Mouse (Mus musculus) layer of hippocampus, adult 9-11 months (tissue): Measurements from ENCODE around the gene Nos1ap.

ENCODE experiments used
- DNase-seq: peaks from one replicate; pipeline ENCODE4 v3.0.0; 2022

The Nos1ap gene

GRCm38 (mm10) chr1:170589219-170590040, at the start of gene Nos1ap:
Gene Nos1ap, minus strand, starts transcription at chr1:170589861.
- peak; percentile 77 for DNase-seq

- DNase-seq, result no peak
Measured at GRCm38 (mm10) chr1:170638941-170639340, 49.3 kb upstream of the Nos1ap start.

DNA sequence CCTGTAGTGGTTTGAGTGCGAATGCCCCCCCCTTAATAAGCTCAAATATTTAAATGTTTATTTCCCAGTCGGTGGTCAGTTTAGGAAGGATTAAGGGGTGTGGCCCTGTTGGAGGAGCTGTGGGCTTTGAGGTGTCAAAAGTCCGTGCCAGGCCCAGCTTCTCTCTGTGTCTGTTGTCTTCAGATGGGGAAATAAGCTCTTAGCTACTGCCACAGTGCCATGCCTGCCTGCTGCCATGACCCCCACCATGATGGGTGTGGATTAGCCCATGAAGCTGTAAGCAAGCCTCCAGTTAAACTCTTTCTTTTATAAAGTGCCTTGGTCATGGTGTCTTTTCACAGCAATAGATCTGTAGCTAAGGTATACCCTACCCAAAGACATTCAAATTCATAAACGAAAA, 43.2 kb upstream of the Nos1ap start:
- DNase-seq, result no peak

DNA sequence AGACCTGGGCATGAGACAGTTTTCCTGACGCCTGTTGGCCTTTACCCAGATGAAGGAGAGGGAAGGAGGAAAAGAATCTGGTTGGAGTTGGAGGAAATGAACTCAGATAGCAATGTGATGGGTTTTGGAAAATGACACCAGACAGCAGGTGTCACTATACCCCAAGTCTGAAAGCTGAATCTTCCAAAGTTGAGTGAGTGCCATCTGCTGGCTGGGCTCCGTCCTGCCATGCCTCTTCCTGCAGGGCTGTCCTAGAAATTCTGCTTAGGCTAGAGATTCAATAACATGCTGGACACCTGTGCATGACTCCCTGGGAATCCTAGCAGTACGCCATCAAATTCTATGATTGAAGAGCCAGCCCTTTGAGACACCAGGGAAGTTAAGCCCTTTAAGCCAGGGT, 42.7 kb upstream of the Nos1ap start:
- peak; percentile 85 for DNase-seq

DNA sequence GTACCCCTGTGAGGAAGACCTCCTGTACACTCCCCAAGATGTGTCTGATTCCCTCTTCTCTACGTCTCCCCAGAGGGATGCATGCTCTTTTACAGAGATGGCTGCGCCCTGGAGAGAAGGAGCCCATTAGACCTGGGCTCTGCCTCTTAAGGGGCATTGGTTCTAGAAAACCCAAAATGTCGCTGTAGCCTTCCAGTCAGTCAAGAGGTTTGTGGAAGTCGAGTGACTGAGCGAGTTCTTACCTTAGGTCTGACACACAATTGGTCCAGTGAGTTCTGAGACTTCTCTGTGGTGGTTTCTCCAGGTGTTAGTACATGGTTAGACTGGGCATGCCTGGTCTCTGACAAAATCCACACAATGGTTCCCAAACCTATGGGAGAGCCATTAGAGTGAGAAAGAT, 41.9 kb upstream of the Nos1ap start:
- no peak for DNase-seq

GRCm38 (mm10) chr1:170630489-170630888, 40.8 kb upstream of the Nos1ap start:
- DNase-seq, result no peak

GRCm38 (mm10) chr1:170623432-170623831, 33.8 kb upstream of the Nos1ap start:
- no peak for DNase-seq

DNA sequence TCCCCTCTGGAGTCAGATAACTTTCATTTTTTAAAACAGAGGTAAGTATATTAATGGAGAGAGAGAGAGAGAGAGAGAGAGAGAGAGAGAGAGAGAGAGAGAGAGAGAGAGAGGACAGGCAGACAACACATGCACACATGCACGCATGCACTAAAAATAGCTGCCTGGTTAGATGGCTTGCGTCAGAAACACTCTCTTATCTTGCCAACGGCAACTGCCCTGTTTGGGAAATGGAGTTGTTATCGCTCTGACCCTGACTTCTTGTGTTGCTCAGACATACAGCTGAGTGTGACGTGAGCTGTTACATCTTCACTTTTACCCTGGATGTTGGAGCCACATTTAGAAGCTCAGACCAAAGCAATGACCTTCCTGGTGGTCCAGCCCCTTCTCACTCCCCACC, 33.3 kb upstream of the Nos1ap start:
- DNase-seq, result no peak

- no peak for DNase-seq
Measured at GRCm38 (mm10) chr1:170619686-170620374, 30.2 kb upstream of the Nos1ap start.

DNA sequence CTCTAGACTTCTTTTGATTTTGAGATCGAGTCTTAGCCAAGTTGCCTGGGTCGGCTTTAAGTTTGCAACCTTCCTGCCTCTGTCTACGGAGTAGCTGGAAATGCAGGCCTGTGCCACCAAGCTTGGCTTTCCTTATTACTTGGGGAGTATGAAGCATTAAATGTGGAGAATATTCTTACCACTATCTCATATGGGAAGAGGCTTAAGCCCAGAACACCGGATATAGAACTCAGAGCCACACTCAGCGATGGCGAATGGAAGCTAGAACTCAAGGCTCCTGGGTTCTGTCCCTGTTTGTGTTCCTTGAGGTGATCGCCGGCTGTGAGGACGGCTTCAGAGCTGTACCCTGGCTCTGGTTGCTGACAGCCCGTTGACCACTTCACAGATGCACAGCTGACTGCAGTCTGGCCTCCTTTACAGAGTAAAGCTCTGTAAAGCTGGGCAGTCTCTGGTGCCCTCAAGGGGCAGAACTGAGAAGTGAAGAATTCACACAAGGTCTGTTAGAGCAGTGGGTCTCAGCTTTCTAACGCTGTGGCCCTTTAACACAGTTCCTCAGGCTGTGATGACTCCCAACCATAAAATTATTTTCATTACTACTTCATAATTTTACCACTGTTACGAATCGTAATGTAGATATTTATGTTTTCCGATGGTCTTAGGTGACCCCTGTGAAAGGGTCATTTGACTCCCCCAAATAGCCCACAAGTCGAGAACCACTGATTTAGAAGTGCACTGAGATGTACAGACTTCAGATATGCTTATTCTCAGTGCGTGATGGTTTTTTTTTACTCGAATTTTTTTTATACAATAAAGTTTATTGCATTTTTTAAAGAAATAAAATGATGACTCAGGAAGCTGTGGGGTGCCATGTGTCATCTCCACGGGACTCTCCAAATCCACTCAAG, 23.6 kb upstream of the Nos1ap start:
- peak; percentile 51 for DNase-seq

- DNase-seq, result no peak
Measured at GRCm38 (mm10) chr1:170611631-170612030, 22.0 kb upstream of the Nos1ap start.

- DNase-seq, result no peak
Measured at GRCm38 (mm10) chr1:170610695-170611094, 21.0 kb upstream of the Nos1ap start.

DNA sequence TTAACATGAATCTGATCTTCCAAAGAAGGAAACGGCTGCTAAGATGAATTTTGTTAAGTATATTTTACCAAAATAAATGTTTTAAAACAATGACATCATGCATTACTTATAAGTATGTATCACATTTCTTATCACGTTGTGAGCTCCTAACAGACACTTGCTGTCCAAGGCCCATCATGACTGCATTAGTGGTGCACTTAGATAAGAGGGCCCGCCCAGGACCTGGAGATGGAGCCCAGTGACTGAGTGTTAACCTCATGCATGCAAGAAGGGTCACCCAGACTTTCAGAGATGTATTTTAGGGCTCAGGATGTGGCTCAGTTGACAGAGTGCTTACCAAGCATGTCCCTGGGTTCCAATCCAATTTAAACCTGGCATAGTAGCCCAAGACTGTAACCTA, 20.6 kb upstream of the Nos1ap start:
- DNase-seq, result no peak

DNA sequence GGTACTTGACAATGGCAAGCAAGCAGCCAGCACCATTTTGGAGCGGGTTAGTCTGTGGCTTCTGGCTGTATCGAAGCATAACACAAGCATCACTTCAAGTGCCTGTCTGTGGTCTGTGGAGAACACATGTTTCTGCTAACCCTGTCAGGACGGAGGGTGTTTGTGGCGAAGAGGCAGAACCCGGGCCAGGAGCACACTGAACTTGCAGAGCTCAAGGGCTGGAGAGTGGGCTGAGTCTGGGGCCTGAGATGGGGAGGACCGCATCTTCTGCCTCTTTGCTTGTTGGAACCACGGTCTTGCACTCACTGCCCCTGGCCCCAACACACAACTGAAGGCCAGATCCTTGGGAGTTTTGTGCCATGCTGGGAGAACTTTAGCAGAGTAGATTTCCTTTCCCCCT, 20.2 kb upstream of the Nos1ap start:
- no peak for DNase-seq

DNA sequence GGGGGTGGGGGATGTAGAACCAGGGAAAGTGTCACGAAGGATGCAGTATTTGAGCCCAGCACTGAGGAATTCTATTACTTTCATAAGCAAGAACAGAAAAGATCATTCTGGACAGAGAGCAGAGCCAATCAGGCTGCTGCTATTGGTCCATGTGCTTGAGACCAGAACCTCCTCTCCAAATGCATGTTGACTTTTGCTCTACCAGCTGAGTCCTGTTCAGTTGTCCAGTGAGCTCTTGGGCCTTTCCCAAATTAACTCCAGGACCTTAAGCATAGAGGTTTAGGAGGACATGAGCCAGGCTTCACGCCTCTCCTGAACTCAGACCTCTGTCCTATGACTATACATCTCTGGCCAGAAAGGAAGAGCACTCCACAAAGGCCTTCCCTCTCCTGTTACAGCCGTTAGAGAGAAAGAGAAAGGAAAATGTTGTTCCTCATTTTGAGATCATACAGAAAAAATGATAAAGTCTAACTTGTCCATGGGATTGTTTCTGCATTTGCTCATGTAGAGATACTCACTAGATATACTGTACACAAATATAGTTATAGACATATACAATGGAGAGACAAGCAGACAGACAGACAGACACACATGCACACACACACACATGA, 18.9 kb upstream of the Nos1ap start:
- DNase-seq, result no peak

GRCm38 (mm10) chr1:170607231-170607917, 17.7 kb upstream of the Nos1ap start:
- no peak for DNase-seq

GRCm38 (mm10) chr1:170605228-170606001, 15.8 kb upstream of the Nos1ap start:
- no peak for DNase-seq

GRCm38 (mm10) chr1:170594575-170594974, 4.9 kb upstream of the Nos1ap start:
- no peak for DNase-seq

DNA sequence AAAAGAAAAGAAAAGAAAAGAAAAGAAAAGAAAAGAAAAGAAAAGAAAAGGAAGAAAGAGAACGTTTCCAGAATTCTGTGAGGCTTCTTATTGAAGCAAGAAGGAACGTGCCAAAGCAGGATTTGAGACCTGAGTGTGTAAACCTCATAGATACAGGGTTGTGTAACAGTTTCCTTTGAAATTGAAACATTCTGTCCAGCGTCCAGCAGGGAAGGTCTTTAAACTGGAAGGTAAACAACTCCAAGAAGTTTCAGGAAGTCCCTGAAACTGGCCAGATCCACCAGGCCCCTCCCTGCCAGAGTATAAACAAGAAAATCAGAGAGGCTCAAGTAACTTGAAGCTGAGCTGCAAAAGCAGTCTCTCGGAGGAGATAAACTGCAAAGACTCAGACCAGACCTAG, 870 bp upstream of the Nos1ap start:
- no peak for DNase-seq

DNA sequence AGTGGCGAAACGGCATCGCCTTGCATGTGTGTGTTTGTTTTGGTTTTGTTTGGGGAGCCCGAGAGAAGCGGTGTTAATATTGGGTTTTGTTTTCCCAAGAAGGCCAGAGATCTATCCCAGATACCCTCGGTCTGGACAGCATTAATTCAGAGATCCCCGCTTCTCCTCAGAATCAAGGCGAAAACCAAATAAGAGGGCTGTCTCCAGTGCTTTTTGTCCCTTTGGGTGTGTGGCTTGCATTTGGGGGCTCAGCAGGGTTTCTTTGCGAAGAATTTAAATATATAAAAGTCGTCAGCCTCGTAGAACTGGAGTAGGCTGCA, 340 bp upstream of the Nos1ap start:
- no peak for DNase-seq

GRCm38 (mm10) chr1:170588879-170589218, 812 bp downstream of the Nos1ap start:
- DNase-seq, result no peak

DNA sequence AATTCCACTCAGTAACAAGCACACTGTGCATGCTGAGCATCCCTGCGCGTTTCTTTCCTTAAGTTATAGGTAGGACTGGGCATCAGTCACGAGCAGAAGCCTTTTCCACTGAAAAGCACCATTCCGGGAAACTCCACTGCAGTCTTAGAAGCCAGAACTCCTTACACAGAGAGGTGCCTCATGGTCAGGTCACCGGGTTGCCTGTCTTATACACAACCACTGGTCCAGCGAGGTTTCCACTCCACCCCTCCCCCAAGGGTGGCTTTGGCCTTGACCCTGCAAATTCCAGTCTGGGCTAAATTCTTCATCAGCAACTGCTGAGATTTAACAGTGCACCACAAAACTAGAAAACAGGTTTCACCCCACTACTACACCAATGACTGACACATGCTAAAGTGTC, 1.3 kb downstream of the Nos1ap start:
- DNase-seq, result no peak
